Mouse (Mus musculus) megakaryocyte, embryonic 14.5 days (primary cell): ENCODE data around the gene Olfr878.

Experiments used
- FLI1 ChIP-seq: IDR thresholded peaks from 2 replicates; pipeline ENCODE4 v1.6.1; 2012; ENCODE audit warnings: low read length, inconsistent platforms, mixed read lengths
- GATA1 ChIP-seq: IDR thresholded peaks from 3 replicates; pipeline ENCODE4 v1.6.1; 2012; ENCODE audit warnings: mixed read lengths, low read length, inconsistent platforms, borderline replicate concordance

GRCm38 (mm10) chr9:37925445-37925844, 7.8 kb downstream of the Olfr878 start:
- no peak for TF ChIP-seq GATA1
- TF ChIP-seq FLI1, result no peak
